Mouse (Mus musculus) E14TG2a.4 (cell line): ENCODE data around the gene Cemip2.

Source experiments
- CTCF ChIP-seq: conservative IDR thresholded peaks from 2 replicates; pipeline ENCODE4 v1.5.1; 2014; ENCODE audit warnings: low read length
- NANOG ChIP-seq: IDR thresholded peaks from 2 replicates; pipeline ENCODE4 v1.6.1; 2014; ENCODE audit warnings: borderline replicate concordance, low read length, mixed read lengths

DNA sequence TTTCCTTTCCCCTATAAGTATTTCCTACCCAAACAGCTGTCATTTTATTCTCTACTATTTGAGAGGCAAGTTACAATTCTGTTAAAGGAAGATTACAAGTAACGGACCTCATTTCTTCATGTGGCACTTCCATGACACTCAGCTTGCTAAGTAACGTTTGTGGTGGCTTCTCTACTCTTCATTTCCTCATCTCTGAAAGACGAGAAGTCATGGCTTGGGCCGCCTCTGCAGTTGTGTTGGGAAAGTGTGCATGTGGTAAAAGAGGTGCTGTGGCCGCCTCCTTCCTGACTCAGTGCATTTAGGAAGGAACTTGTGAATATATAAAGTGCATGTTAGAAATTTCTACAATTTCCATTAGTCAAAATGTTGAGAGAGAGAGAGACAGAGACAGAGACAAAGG, 18.2 kb downstream of the Cemip2 start:
- TF ChIP-seq CTCF (no peak), NANOG (no peak)
